Mouse (Mus musculus) hindbrain, embryonic 14.5 days (tissue): ENCODE data around the gene Ankrd34c. TPM values are rescaled to one million over a fixed set of nuclear protein-coding genes. Genes with fewer than 3 reads are reported as not detected.
A peak's percentile ranks its signal among the peaks of the same experiment; 100 is the strongest.

ENCODE experiments used
- ATAC-seq: fragments of 200-750 bp; cut with Nextera tagmentation; 2 replicates; pipeline ENCODE4 v1.8.0; 2017; ENCODE audit warnings: moderate number of reproducible peaks, mild to moderate bottlenecking, moderate TSS enrichment, moderate library complexity; ENCODE audit not compliant: low FRiP score
- DNase-seq: peaks from one replicate; pipeline ENCODE4 v3.0.0-alpha.2; 2015; ENCODE audit warnings: low spot score
- H3K27ac ChIP-seq: fragments of 300-500 bp; sonication (generic); 2 replicates; pipeline ENCODE4 v1.5.1; 2014; ENCODE audit warnings: mild to moderate bottlenecking, moderate library complexity
- H3K27me3 ChIP-seq: fragments of 300-500 bp; sonication (generic); 2 replicates; pipeline ENCODE4 v1.6.1; 2014; ENCODE audit warnings: mild to moderate bottlenecking, low read length, mixed read lengths; ENCODE audit not compliant: control insufficient read depth, insufficient read depth
- H3K36me3 ChIP-seq: fragments of 300-500 bp; sonication (generic); replicated peaks from 2 replicates; pipeline ENCODE4 v1.6.1; 2014; ENCODE audit not compliant: control insufficient read depth, insufficient read depth
- H3K4me1 ChIP-seq: fragments of 300-500 bp; sonication (generic); replicated peaks from 2 replicates; pipeline ENCODE4 v1.6.1; 2014; ENCODE audit warnings: antibody characterized with exemption, low read length, mixed read lengths; ENCODE audit not compliant: control insufficient read depth, insufficient read depth
- H3K4me2 ChIP-seq: fragments of 300-500 bp; sonication (generic); replicated peaks from 2 replicates; pipeline ENCODE4 v1.6.1; 2014; ENCODE audit warnings: mild to moderate bottlenecking, moderate library complexity
- H3K4me3 ChIP-seq: fragments of 300-500 bp; sonication (generic); replicated peaks from 2 replicates; pipeline ENCODE4 v1.5.1; 2014; ENCODE audit warnings: mild to moderate bottlenecking, low read length
- H3K9ac ChIP-seq: fragments of 300-500 bp; sonication (generic); 2 replicates; pipeline ENCODE4 v1.6.1; 2014
- H3K9me3 ChIP-seq: fragments of 300-500 bp; sonication (generic); 2 replicates; pipeline ENCODE4 v1.6.1; 2016; ENCODE audit warnings: low read length; ENCODE audit not compliant: control insufficient read depth
- WGBS: fragments of 180-500 bp; shearing (Covaris S2); extraction: QIAGEN DNeasy Blood & Tissue Kit; methylation state at CpG from one replicate; pipeline ENCODE4 v1.1.7; 2014; 5-methylcytosine and 5-hydroxymethylcytosine counted together
- polyA plus RNA-seq: library from polyadenylated mRNA; unstranded; fragments of >200 nt; fragmentation: Nextera tagmentation; extraction: Ambion mirVana; gene quantifications from 2 replicates; pipeline ENCODE4 v1.2.1, GENCODE M21; 2014

Gene Ankrd34c
- 0.88 and 1.2 TPM in 2 replicates for polyA plus RNA-seq

DNA sequence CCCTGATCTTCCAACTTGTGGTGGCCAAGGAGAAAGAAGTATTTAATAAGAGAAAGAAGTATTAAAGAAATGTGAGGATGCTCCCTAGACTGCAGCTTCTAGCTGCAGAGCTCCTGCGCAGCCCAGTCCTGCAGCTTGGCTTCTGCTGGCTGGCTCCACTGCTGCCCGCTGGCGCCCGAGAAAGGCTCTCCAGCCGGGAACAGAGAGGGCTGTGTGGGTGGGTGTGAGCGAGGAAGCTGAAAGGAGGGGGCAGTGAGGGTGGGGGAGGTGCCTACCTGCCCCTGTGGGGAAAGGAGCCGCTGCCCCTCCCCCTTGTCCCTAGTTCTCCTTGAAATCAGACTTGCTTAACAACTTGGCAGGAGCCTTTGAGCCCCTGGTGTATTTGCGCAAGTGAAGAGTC, at the start of gene Ankrd34c:
TSS of gene Ankrd34c (minus strand) at position 181 of the 400 bp plus-strand sequence.
- Histone ChIP-seq H3K4me1 (peaks cover 7% of the 10 kb centered on the region; the same call in 1 of the 2 replicates), H3K9me3 (no peaks in the 10 kb centered on the region), H3K4me3 (peak within 1 kb of the TSS; percentile 19), H3K27ac (no peak within 1 kb of the TSS), H3K4me2 (peak within 1 kb of the TSS; percentile 49), H3K9ac (no peak within 1 kb of the TSS), H3K27me3 (peaks cover 26% of the 10 kb centered on the region), H3K36me3 (no peaks in the 10 kb centered on the region)
- WGBS, result 2% methylated on average over 8 of the region's 8 CpGs
- ATAC-seq, result peak; percentile 65; the same call in 1 of the 2 replicates
- DNase-seq, result no peak

DNA sequence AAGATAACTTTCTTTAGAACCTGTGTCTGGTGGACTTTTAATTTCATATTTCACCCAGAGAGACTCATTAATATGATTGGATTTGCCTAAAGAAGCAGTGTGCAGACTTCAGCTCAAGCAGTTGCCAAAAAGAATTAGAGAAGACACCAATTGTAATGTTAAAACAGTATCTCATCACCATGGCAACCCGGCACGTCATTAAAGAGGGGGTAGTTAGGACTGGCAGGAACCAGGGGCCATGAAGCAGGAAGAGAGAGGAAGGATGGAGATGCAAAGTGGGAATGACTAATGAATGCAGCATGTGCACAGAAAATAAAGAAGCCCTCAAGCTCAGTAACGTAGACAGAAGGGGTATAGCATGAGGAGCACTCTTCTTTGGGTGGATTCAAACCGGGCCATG, 49.3 kb upstream of the Ankrd34c start:
- H3K36me3 ChIP-seq, result no peaks in the 10 kb centered on the region
- 59% methylated on average over 4 of the region's 4 CpGs for WGBS
- no peak overlapping the region for H3K27ac ChIP-seq
- H3K4me1 ChIP-seq, result no peaks in the 10 kb centered on the region; the same call in 1 of the 2 replicates
- H3K9ac ChIP-seq, result no peak overlapping the region
- no peak overlapping the region for H3K4me2 ChIP-seq
- DNase-seq (no peak), ATAC-seq (no peak)
- no peaks in the 10 kb centered on the region for H3K9me3 ChIP-seq
- no peak overlapping the region for H3K4me3 ChIP-seq
- no peaks in the 10 kb centered on the region for H3K27me3 ChIP-seq

DNA sequence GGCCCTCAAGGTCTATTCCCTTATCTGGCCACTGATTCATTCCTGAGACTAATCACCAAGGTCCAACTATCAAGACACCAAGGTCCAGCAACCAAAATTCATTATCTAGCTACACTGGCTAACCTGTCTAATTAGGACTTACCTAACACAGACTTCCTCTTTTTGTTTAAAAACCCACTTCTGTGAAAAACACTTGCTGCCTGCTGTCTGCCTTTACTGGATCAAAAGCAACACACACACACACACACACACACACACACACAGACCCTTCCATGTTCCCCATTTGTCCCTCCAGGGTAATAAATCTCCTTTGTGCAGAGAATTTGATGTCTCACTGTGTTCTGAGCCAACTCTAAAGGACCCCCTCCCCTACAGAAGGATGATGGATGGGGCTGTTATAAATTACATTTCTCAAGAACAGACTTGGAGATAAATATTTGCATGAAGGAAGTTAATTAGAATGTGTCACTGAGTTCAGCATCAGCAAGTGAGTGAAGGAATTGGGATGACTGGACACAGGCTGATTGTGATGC, 43.2 kb upstream of the Ankrd34c start:
- Histone ChIP-seq H3K4me2 (no peak overlapping the region), H3K9ac (no peak overlapping the region), H3K27me3 (no peaks in the 10 kb centered on the region), H3K27ac (no peak overlapping the region), H3K36me3 (no peaks in the 10 kb centered on the region), H3K4me1 (no peaks in the 10 kb centered on the region), H3K9me3 (no peaks in the 10 kb centered on the region), H3K4me3 (no peak overlapping the region)
- ATAC-seq (no peak), DNase-seq (no peak)

DNA sequence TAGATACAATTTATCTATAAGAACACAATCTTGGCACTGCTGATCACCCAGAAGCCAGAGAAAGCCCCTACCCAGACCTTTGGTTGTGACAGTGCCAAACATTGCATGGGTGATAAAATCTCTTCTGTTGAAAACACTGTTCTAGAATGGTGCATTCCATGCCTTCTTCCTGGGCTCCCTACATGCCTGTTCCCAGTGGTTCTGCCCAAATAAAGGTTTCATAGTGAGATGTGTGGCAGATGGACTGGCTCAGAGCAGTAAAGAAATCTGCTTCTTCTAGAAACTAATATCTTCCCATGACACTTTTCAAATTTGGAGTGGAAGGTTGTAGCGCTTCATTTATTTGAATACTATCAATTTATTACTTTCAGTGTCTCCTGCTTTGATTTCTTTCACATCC, 41.0 kb upstream of the Ankrd34c start:
- Histone ChIP-seq H3K27ac (no peak overlapping the region), H3K4me3 (no peak overlapping the region), H3K4me1 (no peaks in the 10 kb centered on the region), H3K27me3 (no peaks in the 10 kb centered on the region), H3K36me3 (no peaks in the 10 kb centered on the region), H3K9me3 (no peaks in the 10 kb centered on the region), H3K9ac (no peak overlapping the region), H3K4me2 (no peak overlapping the region)
- ATAC-seq, result no peak
- 96% methylated on average over 1 of the region's 1 CpGs for WGBS
- DNase-seq, result no peak

DNA sequence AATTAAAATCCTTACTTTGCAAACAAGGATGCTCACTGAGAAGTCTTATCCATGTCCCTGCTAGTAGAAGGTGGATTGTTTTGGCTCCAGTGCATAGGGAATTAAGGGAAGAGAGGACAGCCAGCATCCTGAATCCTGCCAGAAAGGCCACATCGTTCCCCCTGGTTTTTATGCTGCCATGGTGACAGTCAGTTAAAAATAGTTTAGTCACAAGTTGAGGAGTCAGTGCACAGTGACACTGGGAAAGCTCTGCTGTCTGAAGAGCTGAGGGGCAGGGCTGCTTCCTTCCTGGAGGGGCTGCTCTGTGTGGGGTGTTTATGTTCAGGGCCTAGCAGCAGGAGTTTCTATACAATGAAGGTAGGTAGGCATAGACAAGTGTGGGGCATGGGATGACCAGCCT, 32.9 kb upstream of the Ankrd34c start:
- Histone ChIP-seq H3K4me1 (no peaks in the 10 kb centered on the region), H3K9ac (no peak overlapping the region), H3K27ac (no peak overlapping the region), H3K27me3 (no peaks in the 10 kb centered on the region), H3K4me3 (no peak overlapping the region), H3K9me3 (no peaks in the 10 kb centered on the region), H3K4me2 (no peak overlapping the region), H3K36me3 (no peaks in the 10 kb centered on the region)
- 48% methylated on average over 1 of the region's 1 CpGs for WGBS
- no peak for DNase-seq
- ATAC-seq, result no peak

DNA sequence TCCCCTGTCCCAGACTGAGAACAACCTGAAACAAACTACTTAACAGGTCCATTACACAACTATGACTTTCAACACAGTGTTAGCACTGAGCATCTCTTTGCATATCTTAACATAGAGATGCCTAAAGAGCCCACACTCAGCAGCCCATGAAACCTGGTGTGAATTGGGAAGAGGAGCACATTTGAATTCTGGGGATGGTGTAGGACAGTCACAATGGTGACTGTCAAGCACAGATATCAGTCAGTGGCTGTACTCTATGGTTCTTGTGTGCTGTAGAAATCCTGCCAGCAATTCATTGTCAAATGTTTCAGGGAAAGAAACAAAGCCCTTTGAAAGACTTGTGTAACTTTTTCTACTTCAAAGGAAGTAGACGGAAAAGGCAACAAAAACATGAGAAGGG, 23.7 kb upstream of the Ankrd34c start:
- 8% methylated on average over 1 of the region's 1 CpGs for WGBS
- H3K9ac ChIP-seq, result no peak overlapping the region

DNA sequence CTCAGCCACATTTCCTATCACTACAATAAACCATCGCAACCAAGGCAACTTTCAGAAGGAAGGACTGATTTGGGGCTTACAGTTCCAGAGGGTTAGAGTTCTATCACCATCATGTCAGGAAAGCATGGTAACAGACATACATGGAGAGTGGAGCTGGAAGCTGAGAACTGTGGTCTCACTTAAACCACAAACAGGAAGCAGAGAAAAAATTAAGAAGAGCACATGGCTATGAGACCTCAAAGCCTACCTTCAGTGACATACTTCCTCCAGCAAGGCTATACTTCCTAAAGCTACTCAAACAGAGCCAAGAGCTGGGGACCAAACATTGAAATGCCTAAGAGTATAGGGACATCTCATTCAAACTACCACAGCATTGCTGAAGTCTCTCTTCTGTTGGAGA, 20.3 kb upstream of the Ankrd34c start:
- H3K27me3 ChIP-seq, result no peaks in the 10 kb centered on the region
- H3K36me3 ChIP-seq, result no peaks in the 10 kb centered on the region
- DNase-seq (no peak), ATAC-seq (no peak)
- no peak overlapping the region for H3K4me3 ChIP-seq
- H3K9ac ChIP-seq, result no peak overlapping the region
- H3K9me3 ChIP-seq, result no peaks in the 10 kb centered on the region
- no peak overlapping the region for H3K27ac ChIP-seq
- no peaks in the 10 kb centered on the region for H3K4me1 ChIP-seq
- WGBS, result 100% methylated on average over 1 of the region's 1 CpGs
- H3K4me2 ChIP-seq, result no peak overlapping the region

More for the DNA sequence above, 23.7 kb upstream of the Ankrd34c start:
- Histone ChIP-seq H3K27ac (no peak overlapping the region), H3K36me3 (no peaks in the 10 kb centered on the region), H3K27me3 (no peaks in the 10 kb centered on the region), H3K9me3 (no peaks in the 10 kb centered on the region), H3K4me1 (no peaks in the 10 kb centered on the region), H3K4me3 (no peak overlapping the region), H3K4me2 (no peak overlapping the region)
- DNase-seq (no peak), ATAC-seq (peak; percentile 64; the same call in 1 of the 2 replicates)

DNA sequence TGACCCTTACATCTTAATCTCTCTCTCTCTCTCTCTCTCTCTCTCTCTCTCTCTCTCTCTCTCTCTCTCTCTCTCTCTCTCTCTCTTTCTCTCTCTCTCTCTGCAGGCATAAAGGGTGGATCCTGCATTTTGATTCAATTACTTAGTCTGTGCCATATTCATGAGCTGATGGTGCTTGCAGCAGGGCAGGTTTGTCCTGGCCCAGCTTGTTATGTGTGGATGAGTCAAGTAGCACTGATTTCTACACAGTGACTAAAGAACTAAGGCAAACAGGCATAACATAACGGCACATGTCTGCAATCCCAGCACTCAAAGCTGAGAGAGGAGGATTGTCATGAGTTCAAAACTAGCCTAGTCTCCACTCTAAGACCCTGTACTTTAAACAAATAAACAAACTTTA, 19.9 kb upstream of the Ankrd34c start:
- no peaks in the 10 kb centered on the region for H3K27me3 ChIP-seq
- no peaks in the 10 kb centered on the region for H3K36me3 ChIP-seq
- no peak overlapping the region for H3K27ac ChIP-seq
- no peak overlapping the region for H3K4me3 ChIP-seq
- no peaks in the 10 kb centered on the region for H3K4me1 ChIP-seq
- no peaks in the 10 kb centered on the region for H3K9me3 ChIP-seq
- no peak overlapping the region for H3K4me2 ChIP-seq
- no peak for DNase-seq
- H3K9ac ChIP-seq, result no peak overlapping the region
- ATAC-seq, result no peak
- WGBS, result 71% methylated on average over 1 of the region's 1 CpGs

DNA sequence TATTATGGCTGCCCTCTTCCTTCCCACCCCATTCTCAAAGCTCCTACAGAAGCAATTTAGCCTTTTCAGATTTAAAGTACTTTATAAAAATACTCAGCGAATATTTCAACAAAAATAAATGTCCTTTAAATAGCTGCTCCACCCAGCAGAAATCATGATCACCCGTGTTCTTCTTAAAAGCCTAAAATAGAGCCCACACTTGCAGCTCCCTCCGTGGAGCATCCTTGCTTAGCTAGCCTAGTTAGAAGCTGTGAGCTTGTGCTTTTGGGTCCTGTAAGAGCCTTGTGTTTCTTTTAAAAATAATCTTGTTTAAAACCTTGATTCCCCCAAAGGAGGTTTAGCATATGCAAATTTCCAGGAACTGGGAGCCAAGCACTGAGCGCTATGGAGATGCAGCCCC, 19.3 kb upstream of the Ankrd34c start:
- H3K27me3 ChIP-seq, result no peaks in the 10 kb centered on the region
- WGBS, result 46% methylated on average over 4 of the region's 4 CpGs
- H3K4me1 ChIP-seq, result no peaks in the 10 kb centered on the region
- H3K27ac ChIP-seq, result no peak overlapping the region
- no peaks in the 10 kb centered on the region for H3K36me3 ChIP-seq
- H3K9me3 ChIP-seq, result no peaks in the 10 kb centered on the region
- no peak overlapping the region for H3K4me2 ChIP-seq
- DNase-seq (no peak), ATAC-seq (no peak)
- H3K9ac ChIP-seq, result no peak overlapping the region
- no peak overlapping the region for H3K4me3 ChIP-seq

DNA sequence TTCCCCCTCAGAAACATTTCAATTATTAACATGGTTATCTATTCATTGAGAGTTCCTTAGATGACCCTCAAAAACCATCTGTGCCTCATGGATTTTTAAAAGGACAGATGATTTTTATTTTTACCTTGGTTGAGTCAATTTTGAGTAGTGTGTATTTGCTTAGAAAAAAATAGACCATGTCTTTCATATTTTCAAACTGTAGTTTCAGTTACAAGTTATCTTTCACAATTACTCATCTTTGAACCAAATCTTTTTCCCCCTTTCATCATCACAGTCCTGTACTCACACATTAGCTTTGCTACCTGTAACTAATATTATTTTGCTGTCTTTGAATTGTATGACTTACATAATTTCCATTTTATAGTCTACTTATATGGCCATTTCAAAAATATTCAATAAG, 1.8 kb upstream of the Ankrd34c start:
- no peak overlapping the region for H3K4me3 ChIP-seq
- peaks cover 26% of the 10 kb centered on the region for H3K27me3 ChIP-seq
- ATAC-seq (no peak), DNase-seq (no peak)
- H3K4me2 ChIP-seq, result no peak overlapping the region
- peaks cover 7% of the 10 kb centered on the region; the same call in 1 of the 2 replicates for H3K4me1 ChIP-seq
- H3K36me3 ChIP-seq, result no peaks in the 10 kb centered on the region
- H3K27ac ChIP-seq, result no peak overlapping the region
- no peak overlapping the region for H3K9ac ChIP-seq
- H3K9me3 ChIP-seq, result no peaks in the 10 kb centered on the region
